Mouse (Mus musculus) urinary bladder, postnatal 14 days (tissue): ENCODE measurements around the gene Wdr77.
"Not testable (repeated sequence)": the region's sequence is repeated elsewhere in the genome, so short reads cannot be mapped to it uniquely, and the experiment has no call there.

ENCODE experiments used
- DNase-seq: peaks from one replicate; pipeline ENCODE4 v3.0.0; 2021; ENCODE audit warnings: low spot score

Gene Wdr77

DNA sequence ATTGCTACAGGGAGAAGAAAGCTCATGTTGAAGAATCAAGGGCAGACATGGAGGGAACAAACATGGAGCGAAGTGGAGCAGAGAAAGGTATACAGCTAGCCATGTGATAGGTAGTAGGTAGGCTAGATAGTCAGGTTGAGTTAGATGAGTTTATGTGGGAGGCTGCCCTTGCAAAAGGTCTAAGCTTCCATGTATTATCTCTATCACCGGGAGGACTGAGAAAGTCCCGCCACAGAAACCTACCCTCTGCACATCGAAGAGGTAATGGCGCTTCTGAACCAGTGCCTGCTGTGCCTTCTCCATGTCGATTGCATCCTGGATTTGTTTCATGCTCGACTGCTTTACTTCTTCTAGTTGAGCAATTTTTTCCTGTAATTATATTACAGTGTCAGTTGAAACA is 7.8 kb upstream of the Wdr77 start:
- DNase-seq, result no peak

DNA sequence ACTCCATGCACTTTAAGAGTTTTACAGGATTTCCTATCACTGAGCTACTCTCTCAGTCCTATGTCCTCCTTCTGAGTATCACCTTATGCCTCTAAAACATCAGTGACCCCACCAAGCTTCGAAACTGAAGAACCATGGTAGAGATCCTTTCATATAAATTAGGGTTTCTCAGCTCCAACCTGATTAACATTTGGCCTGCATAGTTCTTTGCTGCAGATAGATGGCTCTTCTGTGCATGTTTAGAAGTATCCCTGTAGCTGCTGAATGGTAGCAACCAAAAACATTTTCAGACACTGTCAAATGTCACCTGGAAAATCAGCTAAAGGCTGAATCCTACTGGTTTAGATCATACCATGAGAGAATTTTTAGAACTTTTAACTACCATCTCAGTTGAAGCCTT is 1.9 kb upstream of the Wdr77 start:
- no peak for DNase-seq

DNA sequence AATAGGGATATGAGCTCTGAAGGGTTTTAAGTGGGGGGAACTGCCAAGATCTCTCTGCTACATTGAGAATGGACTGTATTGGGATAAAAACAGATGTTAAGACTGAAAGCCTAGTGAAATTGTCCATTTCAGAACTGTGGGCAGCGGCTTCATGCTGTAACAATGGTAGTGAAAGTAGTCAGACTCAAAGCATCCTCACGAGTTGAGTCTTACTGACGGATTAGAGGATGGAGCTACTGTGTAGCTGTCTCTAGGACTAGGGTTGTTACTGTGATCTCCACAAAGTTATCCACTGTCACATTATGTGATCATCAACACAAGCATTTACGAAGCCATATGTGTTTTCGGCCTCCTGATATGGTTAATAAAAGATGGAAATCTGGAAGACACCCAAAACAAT is 965 bp upstream of the Wdr77 start:
- no peak for DNase-seq

DNA sequence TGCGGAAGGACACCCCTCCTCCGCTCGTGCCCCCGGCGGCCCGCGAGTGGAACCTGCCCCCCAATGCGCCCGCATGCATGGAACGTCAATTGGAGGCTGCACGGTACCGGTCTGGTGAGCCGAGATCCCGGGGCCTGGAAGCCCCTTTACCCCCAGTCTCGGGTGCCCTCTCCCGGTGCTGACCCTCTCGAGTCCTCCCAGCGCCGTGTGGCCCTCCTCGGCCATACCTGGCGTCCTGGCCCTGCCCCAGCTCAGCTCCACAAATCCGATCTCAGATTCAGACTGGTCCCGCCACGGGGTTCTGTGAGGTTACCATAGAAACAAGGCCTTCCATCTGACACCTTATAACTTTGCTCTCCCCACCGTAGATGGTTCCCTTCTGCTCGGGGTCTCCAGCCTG is 416 bp downstream of the Wdr77 start:
- no peak for DNase-seq

DNA sequence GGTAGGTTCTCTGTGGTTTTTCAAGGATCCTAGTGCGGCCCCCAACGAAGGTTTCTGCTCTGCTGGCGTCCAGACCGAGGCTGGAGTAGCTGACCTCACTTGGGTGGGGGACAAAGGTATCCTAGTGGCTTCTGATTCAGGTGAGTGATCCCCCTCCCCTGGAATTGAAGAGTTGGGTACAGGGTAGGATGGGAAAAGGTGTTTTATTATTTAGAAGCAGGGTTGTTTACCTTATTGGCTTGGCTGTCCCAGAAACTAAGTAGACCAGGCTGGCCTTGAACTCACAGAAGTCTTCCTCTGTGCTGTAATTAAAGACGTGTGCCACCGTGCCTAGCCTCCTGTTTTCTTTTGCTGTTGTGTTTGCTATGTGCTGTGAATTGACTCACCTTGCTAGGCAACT is 830 bp downstream of the Wdr77 start, which contains the start of gene Atp5f1:
Gene Atp5f1, minus strand, starts transcription at position 101 of the 400 bp plus-strand sequence.
- no peak for DNase-seq

DNA sequence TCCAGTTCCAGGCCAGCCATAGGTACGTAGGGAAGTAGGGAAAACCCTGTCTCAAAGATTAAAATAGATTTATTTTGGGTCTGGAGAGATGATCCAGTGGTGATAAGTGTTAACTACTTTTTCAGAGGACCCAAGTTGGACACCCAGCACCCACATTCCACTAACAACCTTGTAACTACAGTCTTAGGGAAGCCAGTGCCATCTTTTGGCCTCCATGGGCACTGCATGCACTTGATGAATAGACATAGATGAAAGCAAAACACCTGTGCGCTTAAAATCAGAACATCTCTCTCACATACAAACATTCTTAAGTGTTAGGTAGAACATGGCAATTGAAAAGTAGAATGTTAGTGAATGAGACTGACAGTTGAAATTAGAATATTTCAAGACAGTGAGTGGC is 1.5 kb downstream of the Wdr77 start:
- no peak for DNase-seq

DNA sequence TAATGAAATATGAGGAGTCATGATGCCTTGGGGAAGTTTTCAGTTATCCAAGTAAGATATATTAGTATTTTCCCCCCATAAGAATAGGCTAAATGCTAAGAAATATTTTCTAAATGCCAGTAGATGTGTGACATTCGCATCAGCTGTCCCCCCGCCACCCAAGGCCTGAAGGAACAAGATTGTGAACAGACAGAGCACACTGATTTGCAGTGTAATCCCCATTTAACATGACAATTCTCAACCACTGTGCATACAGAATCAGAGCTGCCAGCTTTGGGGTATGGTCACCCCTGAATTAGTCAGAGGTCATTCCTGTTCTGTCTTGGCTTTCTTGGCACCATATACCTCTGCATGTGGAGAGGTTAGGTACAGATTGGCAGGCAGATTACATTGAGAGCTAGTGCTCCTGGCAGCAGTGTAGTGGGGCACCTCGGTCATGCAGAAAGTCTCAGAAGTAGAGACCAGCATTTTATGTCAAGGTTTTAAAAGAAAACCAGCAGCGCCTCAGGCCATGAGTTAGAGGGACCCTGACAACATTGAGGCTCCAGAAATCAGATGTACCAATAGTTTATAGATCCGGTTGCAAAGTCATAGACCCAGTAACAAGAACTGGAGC is 12.8 kb downstream of the Wdr77 start:
- DNase-seq, result no peak

DNA sequence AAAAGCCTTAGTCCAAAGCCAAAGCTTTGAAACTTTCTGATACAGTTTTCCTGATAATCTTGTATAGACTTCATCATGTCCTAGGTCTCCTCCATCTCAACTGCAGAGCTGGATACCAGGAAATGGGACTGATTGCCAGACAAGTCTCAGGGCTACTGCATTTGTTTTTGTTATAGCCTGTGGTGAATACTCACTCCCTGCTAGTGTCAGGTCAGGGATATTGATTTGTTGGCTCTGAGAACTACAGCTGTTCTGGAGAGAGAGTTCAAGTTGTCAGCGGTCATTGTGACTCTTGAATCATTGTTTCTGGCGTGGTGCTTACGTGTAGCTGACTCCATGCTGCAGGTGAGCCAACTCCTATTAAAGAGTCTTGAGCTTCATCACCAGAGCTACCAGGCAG is 14.2 kb downstream of the Wdr77 start, which contains the start of gene Ovgp1:
Gene Ovgp1, plus strand, starts transcription at position 301 of the 400 bp plus-strand sequence.
- DNase-seq, result no peak

DNA sequence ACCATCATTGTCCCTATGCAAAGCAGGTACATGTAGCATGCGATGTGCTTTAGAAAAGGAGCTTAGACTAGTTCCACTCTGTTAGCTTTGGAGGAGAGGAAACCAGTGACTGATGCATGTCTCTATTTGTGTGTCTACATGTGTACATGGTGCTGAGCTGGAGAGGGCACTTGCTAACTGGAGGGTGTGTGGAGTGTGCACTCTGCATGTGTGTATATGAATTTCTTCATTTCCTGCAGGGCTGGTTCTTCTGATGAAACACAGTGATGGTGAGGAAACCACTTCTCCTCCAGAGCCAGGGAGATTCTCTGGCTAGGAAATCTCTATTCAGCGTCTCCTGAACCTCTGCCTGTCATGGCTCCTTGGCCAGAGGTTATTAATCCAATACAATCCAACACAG is 15.0 kb downstream of the Wdr77 start:
- DNase-seq, result no peak

DNA sequence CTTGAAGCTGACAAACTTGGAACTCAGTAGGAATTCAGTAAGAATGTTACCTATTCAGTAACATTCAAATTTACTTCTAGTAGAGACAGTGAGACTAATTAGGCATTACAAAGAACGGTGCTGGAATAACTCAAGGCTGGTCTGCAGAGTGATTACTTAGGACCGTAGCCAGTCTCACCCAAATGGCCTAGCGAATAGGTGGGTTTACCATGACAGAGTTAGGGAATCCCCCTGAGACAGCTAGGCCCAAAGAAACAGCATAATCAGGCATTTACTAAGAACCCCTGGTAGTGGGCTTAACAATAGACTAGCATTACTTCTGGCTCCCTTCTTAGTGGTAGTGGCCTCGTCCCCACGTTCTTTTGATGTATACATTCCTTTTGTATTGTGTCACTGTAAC is 30.4 kb downstream of the Wdr77 start:
- DNase-seq, result not testable (repeated sequence)

DNA sequence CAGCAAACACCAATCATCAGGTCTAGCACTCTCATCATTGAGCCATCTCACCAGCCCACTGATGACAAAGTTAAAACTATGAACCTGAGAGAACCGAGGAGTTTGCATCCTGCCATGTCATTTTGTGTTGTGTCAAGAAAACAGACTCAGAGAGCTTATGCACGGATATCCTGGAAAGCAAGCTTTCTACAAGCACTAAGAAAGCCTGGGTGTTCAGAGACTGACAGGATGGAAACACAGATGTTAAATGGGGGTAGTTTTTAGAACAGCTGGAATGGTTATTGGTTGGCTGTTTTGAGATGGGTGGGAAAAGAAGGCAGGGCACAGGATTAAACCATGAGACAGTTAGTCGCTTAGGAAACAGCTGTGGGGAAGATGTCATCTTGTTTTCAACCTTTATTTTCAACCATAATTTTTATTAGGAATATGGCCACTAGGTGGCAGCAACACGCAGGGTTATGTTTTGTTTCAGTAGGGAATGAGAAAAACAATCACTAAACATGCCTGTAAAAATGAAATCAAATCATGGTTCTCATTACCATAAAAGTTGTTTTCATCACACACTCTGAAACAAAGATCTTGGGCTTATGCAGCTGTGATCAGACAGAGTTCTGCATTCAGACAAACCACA is 32.6 kb downstream of the Wdr77 start:
- peak; percentile 51 for DNase-seq

DNA sequence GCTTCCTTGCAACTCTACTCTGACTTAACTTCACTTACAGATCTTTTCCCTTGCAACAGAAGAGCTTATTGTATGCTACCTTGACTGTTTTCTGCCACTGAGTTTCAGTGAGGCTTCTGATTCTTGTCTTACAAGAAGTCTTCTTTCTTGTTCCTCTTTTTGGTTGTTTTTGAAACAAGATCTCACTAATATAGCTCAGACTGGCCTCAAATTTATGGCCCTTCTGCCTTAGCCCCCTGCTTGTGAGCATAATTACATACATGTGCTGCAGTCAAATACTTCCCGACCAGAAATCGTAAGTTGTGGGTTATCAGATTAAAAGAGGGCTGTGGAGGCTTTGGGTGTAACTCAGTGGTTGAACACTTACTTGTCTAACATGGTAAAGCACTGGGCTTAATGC is 35.6 kb downstream of the Wdr77 start:
- no peak for DNase-seq

DNA sequence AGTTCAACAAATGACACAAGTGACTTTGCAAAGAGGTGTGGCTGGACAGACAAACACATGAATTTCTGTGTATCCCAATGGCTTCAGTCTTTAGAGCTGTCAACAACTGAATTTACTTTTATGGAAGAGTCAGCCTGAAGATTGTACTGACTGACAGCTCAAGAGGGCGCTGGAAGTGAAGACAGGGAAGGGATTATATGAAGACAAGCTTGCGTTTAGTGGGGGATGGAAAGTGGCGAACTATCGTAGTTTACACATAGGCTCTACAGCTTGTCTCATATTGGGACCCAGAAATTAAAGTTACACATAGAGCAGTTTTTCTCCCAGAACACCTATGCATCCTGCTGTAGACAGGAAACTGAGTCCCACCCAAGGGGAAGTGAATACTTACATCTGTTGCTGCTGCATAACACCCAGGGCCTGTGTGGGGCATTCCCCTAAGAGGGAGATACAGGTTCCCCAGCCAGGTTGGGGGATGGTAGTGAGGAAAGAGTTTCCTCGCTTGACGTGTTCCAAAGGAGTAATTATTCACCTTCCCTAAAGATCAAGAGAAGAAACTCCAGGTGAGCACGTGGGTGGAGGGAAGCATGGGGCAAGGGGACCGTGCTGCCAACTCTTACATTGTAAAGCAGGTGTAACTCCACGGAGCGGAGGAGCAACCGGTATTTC is 41.7 kb downstream of the Wdr77 start:
- no peak for DNase-seq

DNA sequence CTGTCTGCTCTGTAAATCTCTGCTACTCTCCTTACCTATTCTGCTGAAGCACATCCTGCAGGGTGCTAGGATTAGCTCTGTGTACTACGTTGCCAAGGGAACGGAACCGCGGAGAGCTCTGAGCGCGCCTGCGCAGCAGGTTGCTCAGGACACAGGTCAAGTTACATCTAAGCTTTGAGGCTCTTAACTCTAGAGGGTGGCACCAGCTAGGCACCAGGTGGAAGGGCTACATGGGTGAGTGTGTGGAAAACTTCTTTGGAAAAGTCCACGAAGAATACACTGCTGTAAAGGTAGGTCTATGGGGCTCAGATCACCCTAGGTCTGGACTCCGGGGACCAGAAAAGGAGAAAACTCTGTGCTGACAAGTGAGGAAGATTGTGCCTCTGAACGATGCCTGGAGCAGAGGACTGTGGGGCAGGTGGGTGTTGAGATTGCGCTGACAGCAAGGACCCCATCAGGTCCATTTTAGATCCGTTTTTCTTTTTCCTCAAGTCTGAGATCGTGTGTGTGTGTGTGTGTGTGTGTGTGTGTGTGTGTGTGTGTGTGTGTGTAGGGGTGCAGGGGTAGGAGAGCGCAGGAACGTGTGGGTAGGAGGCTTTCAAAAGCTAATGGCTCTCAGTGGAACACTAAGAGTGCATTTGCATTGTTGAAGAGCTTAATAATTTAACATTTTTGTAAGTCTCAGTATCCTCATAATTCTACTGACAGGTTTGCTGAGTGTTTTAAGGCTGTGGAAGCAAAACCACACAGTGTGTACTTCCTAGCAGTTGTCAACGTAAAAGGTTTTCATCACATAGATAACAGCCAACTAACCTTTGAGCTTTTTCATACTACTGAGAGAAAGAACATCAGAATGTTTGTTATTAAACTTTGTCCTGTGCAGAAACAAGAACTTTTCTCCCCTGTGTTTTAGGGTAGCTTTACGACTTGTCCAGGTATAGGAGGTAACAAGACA is 42.5 kb downstream of the Wdr77 start:
- DNase-seq, result no peak

DNA sequence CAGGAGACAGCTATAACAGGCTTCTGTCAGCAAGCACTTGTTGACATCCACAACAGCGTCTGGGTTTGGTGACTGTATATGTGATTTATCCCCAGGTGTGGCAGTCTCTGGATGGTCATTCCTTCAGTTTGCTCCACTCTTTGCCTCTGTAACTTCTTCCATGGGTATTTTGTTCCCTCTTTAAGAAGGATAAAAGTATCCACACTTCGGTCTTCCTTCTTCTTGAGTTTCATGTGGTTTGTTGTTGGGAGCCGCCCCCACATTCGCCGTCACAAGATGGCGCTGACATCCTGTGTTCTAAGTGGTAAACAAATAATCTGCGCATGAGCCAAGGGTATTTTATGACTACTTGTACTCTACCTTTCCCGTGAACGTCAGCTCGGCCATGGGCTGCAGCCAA is 44.2 kb downstream of the Wdr77 start:
- DNase-seq, result not testable (repeated sequence)

DNA sequence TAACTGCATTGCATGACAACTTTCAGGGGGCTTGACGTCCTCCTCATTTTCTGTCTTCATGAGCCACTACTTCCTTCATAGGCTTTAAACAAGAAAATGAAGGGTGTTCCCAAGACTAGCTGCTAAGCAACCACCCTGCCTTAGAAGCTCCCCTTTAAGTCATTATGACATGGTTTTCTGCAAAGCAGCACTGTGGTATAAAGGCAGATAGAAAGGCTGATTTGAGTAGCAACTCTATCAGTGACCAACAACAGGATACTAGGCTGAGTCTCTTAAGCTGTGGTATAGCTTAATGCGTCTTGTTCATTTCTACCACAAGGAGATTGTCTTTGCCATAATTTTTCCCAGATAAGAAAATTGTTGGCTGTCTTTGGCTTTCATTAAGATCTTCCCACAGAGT is 55.4 kb downstream of the Wdr77 start, which contains the start of gene Pifo:
Gene Pifo, minus strand, starts transcription at position 101 of the 400 bp plus-strand sequence.
- DNase-seq, result no peak
